Mouse (Mus musculus) yolk sac, embryonic 10.5 days (tissue): Measurements from ENCODE around the gene Samd4b.
"Not testable (repeated sequence)": the region's sequence is repeated elsewhere in the genome, so short reads cannot be mapped to it uniquely, and the experiment has no call there.

Source experiments
- DNase-seq: peaks from one replicate; pipeline ENCODE4 v3.0.0-alpha.2; 2017; ENCODE audit warnings: low spot score

Samd4b gene

DNA sequence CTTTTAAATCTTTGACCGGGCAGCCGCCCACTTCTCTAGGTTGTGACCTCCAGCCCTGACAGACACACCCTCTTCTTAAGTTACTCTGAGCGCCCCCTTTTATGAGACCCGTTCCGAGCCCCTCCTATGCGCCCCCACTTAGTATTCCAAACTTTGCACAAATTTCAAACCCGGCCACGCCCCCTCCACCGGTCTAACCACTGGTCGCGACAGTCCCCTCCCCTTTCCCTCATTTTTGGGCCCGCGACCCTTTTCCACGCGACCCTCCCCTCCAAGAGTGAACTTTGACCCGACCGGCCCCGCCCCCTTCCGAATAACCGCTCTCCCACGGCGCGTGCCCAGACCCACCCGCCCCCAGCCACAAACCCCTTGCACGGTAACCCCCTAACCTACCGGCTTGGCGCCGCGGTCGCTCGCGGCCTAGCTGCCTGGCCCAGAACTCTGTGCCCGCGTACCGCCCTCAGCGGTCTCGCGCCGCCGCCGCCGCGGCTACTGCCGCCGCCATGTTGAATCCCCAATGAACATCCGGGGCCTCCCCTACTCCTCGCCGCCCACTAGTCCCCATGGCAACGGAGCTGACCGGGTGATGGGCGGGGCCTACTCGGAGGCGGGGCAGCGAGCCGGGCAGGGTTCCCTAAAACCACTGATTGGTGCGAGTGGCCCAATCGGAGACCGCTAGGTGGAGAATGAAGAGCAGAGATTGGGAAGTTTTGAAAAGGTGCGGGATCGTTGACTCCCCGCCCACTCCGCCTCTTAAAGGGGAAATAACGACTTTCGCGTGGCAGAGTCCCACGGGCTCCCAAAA is at the start of gene Samd4b, which contains the start of gene Pak4:
Gene Samd4b, minus strand, starts transcription at position 503 of the 805 bp plus-strand sequence.
Gene Pak4, minus strand, starts transcription at position 544 of the 805 bp plus-strand sequence.
- peak; percentile 99 for DNase-seq

GRCm38 (mm10) chr7:28647016-28647415 is 49.1 kb upstream of the Samd4b start:
- peak; percentile 7 for DNase-seq

GRCm38 (mm10) chr7:28645947-28646475 is 48.1 kb upstream of the Samd4b start:
- DNase-seq, result no peak

DNA sequence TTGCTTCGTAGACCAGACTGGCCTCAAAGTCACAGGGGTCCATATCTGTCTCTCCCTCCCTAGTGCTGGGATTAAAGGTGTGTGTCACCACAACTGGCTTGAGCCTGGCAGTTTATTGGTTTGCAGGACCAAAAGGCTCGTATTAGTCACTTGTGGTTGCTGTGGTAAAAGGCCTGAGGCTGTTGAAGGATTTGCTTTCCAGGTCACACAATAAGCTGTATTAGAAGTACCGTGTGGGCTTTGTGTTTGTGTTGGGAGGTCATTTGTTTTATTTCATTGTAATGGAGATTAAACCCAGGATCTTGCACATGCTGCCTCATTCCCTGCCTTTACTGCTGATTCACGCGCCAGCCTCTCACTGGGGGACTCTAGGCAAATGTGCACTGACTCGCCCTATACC is 47.4 kb upstream of the Samd4b start:
- DNase-seq, result no peak

DNA sequence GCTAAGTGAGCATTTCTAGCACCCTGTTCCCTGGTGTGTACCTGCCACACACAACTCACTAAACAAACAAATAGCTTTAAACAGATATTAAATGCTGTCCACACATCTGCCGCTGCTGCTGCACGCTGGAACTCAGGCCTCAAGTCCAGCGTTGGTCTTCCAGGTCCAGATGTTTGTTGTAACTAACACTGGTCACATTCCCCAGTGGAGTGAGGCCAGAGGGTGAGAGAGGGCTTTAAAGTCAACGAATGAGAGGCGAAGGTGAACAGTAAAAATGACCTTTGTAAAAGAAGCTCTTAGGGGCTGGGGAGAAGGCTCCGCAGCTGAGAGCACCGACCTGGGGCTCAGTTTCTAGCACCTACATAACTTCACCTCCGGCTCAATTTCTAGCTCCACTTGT is 43.6 kb upstream of the Samd4b start:
- DNase-seq, result no peak

DNA sequence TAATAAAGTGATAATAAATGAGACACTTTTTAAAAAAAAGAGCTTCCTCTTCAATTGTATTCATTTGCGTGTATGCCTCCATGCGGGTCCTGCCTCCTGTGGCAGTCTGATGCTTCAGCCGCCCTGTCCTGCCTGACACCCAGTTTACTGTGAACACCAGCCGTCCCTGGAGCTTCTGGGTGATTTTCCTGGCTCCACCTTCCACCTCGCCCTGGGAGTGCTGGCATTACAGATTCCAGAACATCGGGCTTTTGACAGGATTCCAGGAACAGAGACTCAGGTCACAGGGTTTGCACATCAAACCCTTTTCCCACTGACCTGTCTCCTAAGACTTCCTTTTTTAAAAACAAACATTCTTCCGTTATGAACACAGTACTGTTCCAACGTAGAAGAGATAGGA is 39.6 kb upstream of the Samd4b start:
- DNase-seq, result no peak

- no peak for DNase-seq
These were observed 36.2 kb upstream of the Samd4b start for GRCm38 (mm10) chr7:28634128-28634527.

DNA sequence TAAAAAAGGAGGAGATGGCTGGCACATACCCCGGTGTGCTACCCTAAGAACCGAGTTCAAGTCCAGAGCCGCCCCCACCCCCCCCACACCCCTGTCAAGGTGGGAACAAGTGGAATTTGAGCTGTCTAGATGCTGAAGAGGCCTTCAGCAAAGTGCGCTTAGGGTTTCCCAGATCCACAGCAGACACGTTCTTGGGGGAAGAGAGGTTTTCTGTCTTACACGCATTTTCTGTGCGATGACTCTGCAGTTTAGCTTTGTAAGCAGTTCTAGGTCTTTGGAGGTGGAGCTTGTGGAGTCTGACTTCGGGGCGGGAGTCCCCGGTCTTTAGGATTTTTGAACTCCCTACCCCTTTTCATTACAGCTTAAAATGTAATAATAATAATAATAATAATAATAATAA is 33.1 kb upstream of the Samd4b start, which contains the start of gene Acp7:
Gene Acp7, minus strand, starts transcription at position 260 of the 400 bp plus-strand sequence.
- DNase-seq, result no peak

DNA sequence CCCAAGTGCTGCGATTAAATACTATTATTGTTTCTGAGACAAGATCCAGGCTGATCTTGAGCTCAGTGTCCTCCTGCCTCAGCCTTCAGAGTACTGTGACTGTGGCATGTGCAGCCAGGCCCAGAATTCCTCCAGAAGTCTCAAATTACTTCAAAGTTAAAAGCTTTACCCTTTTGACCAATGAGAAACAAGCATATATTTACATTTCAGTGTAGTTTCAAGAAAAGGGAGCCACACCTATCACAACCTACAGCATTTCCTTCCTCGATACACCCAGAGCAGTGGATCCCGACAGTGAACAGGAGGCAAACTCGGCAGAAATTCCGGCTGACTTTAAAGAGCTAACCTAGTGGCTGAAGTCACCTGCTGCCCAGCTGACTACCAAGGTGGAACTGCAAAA is 26.8 kb upstream of the Samd4b start:
- DNase-seq, result no peak

GRCm38 (mm10) chr7:28619098-28619715 is 21.3 kb upstream of the Samd4b start:
- DNase-seq, result no peak

GRCm38 (mm10) chr7:28605951-28606350 is 8.0 kb upstream of the Samd4b start:
- DNase-seq, result no peak

- DNase-seq, result not testable (repeated sequence)
These were observed 5.8 kb upstream of the Samd4b start for GRCm38 (mm10) chr7:28603788-28604187.

DNA sequence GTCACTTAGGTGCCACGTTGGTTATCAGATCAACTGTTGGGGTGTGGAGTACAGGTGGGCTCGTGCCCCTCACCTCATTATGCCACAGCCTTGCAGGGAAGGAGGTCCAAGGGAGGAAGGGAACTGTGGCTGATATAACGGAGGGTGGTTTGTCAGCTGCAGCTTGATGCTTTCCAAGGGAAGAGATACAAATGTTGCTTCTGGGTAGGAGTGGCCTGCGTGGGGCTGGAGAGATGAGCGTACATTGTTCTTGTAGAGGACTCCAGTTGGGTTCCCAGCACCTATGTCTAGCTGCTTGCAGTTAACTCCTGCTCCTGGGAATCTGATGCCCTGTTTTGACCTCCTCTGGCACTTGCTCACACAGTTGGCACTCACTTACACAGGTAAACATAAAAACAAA is 5.2 kb upstream of the Samd4b start:
- no peak for DNase-seq

- DNase-seq, result no peak
These were observed 3.7 kb upstream of the Samd4b start for GRCm38 (mm10) chr7:28601668-28602067.

- DNase-seq, result peak; percentile 55
These were observed 3.1 kb upstream of the Samd4b start for GRCm38 (mm10) chr7:28601029-28601428.

GRCm38 (mm10) chr7:28598951-28599350 is 1.0 kb upstream of the Samd4b start:
- no peak for DNase-seq

- no peak for DNase-seq
These were observed 720 bp downstream of the Samd4b start for GRCm38 (mm10) chr7:28597277-28597570.

DNA sequence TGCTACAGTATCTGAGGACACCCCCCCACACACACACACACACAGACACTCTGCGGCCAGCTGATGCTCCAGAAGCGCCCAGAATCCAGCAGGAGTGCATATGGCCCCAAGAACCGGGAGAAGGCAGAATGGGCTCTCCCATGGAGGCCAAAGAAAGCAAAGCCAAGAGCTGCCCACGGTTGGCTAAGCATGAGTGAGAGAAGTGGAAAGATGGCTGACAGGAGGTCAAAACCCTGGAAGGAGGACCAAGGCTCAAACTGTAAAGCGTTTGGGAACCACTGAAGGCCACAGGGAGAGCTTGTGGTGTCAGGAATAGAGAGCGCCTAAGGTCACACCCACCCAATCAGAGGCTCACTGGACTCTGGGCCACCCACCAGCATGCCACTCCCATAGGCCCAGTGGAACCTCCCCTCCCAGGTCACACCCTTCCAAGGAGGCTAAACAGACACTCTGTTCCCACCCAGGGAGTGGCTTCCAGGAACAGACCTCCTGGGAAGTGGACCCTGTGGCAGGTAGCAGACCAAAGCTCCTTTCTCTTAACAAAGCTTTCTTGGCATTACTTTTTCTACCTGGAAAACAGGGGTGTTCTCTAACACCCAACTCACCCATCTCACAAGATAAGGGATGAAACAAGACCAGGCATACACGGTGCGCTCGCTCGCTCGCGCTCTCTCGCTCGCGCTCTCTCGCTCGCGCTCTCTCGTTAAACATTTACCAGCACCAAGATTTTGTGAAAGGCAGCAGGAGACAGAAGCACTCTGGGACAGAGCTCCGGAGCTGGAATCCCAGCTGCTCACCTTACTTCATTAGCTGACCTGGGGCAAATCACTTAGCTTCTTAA is 1.3 kb downstream of the Samd4b start:
- peak; percentile 90 for DNase-seq

DNA sequence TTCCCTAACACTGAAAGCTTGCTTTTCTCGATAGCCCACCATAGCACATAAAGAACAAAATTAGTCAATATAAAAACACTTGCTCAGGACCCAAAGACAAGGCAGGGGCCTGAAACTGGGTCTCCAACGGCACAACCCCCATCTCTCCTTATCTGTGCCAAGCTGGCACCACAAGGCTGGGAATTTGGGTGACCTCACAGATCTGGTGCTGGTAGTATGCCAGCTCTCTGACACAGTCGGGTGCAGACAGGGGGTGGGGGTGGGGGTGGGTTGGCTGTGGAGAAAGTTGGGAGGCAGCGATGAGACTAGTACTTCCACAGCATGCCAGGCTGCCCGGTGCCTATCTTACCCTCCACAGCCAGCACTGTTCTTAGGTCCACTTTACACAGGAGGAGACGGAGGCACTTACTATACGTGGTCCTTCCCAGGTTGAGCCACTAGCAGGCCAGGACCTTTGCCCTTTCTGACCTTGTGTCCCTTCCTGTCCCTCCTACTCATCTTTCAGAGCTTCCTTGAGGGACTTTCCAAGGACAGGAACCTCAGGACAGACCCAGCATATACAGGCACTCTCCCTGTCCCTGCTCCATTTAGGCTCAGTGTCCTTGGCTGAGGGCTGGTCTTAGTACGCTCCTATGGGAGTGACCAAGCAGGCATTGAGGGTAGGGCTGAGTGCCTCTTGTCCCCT is 2.1 kb downstream of the Samd4b start:
- DNase-seq, result peak; percentile 54

- no peak for DNase-seq
These were observed 4.5 kb downstream of the Samd4b start for GRCm38 (mm10) chr7:28593206-28594111.

DNA sequence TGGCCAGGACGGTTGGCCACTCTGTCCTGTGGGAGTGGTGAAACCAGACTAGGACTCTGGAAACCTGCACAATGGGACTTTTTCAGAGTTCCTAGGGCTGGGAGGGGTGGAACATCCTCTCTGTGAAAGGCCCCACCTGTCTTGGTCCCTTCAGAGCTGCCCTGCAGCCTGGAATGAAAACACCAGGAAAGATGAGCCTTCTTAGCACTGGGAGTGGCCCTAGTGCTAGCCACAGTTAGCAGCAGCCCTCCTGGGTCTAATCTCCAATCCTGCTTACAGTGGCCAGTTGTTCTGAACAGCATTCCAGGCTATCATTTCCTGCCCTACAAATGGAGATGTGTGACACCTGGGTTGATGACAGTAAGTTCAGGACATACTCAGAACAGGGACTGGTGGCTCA is 6.1 kb downstream of the Samd4b start:
- DNase-seq, result no peak
